Mouse (Mus musculus) forebrain, embryonic 15.5 days (tissue): Measurements from ENCODE around the gene Slc25a30. TPM values are rescaled to one million over a fixed set of nuclear protein-coding genes. Genes with fewer than 3 reads are reported as not detected.
A peak's percentile ranks its signal among the peaks of the same experiment; 100 is the strongest.

Experiments
- ATAC-seq: fragments of 200-750 bp; cut with Nextera tagmentation; replicated peaks from 2 replicates; pipeline ENCODE4 v1.8.0; 2017; ENCODE audit warnings: mild to moderate bottlenecking, moderate TSS enrichment, moderate library complexity
- H3K27ac ChIP-seq: fragments of 300-500 bp; sonication (generic); replicated peaks from 2 replicates; pipeline ENCODE4 v1.5.1; 2015; ENCODE audit warnings: mild to moderate bottlenecking, inconsistent platforms
- H3K27me3 ChIP-seq: fragments of 300-500 bp; sonication (generic); 2 replicates; pipeline ENCODE4 v1.6.1; 2015; ENCODE audit warnings: inconsistent platforms
- H3K36me3 ChIP-seq: fragments of 300-500 bp; sonication (generic); 2 replicates; pipeline ENCODE4 v1.6.1; 2015; ENCODE audit warnings: mild to moderate bottlenecking, inconsistent platforms
- H3K4me1 ChIP-seq: fragments of 300-500 bp; sonication (generic); 2 replicates; pipeline ENCODE4 v1.6.1; 2015; ENCODE audit warnings: inconsistent platforms
- H3K4me2 ChIP-seq: fragments of 300-500 bp; sonication (generic); replicated peaks from 2 replicates; pipeline ENCODE4 v1.6.1; 2015; ENCODE audit warnings: mild to moderate bottlenecking, inconsistent platforms
- H3K4me3 ChIP-seq: fragments of 300-500 bp; sonication (generic); 2 replicates; pipeline ENCODE4 v1.5.1; 2015; ENCODE audit warnings: mild to moderate bottlenecking, inconsistent platforms
- H3K9ac ChIP-seq: fragments of 300-500 bp; sonication (generic); replicated peaks from 2 replicates; pipeline ENCODE4 v1.6.1; 2015; ENCODE audit warnings: mild to moderate bottlenecking, inconsistent platforms
- H3K9me3 ChIP-seq: fragments of 300-500 bp; sonication (generic); 2 replicates; pipeline ENCODE4 v1.6.1; 2016; ENCODE audit warnings: inconsistent platforms
- WGBS: fragments of 180-500 bp; shearing (Covaris S2); methylation state at CpG from one replicate; pipeline ENCODE4 v1.1.7; 2015; ENCODE audit warnings: mixed read lengths; 5-methylcytosine and 5-hydroxymethylcytosine counted together
- polyA plus RNA-seq: library from polyadenylated mRNA; unstranded; fragments of >200 nt; fragmentation: Nextera tagmentation; extraction: Ambion mirVana; gene quantifications from 2 replicates; pipeline ENCODE4 v1.2.1, GENCODE M21; 2015

The Slc25a30 gene
- polyA plus RNA-seq, 1 experiment from 2014 or later, result 9.7 TPM

GRCm38 (mm10) chr14:75728111-75728510 lies 58.7 kb downstream of the Slc25a30 start:
- Histone ChIP-seq H3K9ac (no peak overlapping the region), H3K4me1 (no peaks in the 10 kb centered on the region), H3K27me3 (no peaks in the 10 kb centered on the region), H3K27ac (no peak overlapping the region), H3K4me2 (no peak overlapping the region), H3K4me3 (no peak overlapping the region), H3K36me3 (peaks cover 68% of the 10 kb centered on the region), H3K9me3 (no peaks in the 10 kb centered on the region)
- no peak for ATAC-seq
- 91% methylated on average over 5 of the region's 5 CpGs for WGBS

GRCm38 (mm10) chr14:75727046-75727445 lies 59.8 kb downstream of the Slc25a30 start:
- Histone ChIP-seq H3K4me1 (no peaks in the 10 kb centered on the region), H3K4me3 (no peak overlapping the region), H3K4me2 (no peak overlapping the region), H3K9ac (no peak overlapping the region), H3K27ac (no peak overlapping the region), H3K9me3 (no peaks in the 10 kb centered on the region), H3K36me3 (peaks cover 64% of the 10 kb centered on the region), H3K27me3 (no peaks in the 10 kb centered on the region)
- WGBS, result 81% methylated on average over 4 of the region's 4 CpGs
- no peak for ATAC-seq

GRCm38 (mm10) chr14:75722816-75723215 lies 64.0 kb downstream of the Slc25a30 start:
- H3K9me3 ChIP-seq, result no peaks in the 10 kb centered on the region
- H3K36me3 ChIP-seq, result peaks cover 64% of the 10 kb centered on the region
- H3K27me3 ChIP-seq, result no peaks in the 10 kb centered on the region
- no peaks in the 10 kb centered on the region for H3K4me1 ChIP-seq
- no peak overlapping the region for H3K4me3 ChIP-seq
- H3K4me2 ChIP-seq, result no peak overlapping the region
- H3K9ac ChIP-seq, result no peak overlapping the region
- ATAC-seq, result no peak
- WGBS, result 96% methylated on average over 2 of the region's 2 CpGs
- no peak overlapping the region for H3K27ac ChIP-seq

- peak; percentile 83 for ATAC-seq
- Histone ChIP-seq H3K9me3 (no peaks in the 10 kb centered on the region), H3K9ac (no peak overlapping the region), H3K4me3 (no peak overlapping the region), H3K27ac (no peak overlapping the region), H3K36me3 (peaks cover 62% of the 10 kb centered on the region), H3K4me2 (no peak overlapping the region), H3K4me1 (no peaks in the 10 kb centered on the region), H3K27me3 (no peaks in the 10 kb centered on the region)
- 56% methylated on average over 12 of the region's 12 CpGs for WGBS
Observed at GRCm38 (mm10) chr14:75721977-75722563, 64.8 kb downstream of the Slc25a30 start.

- no peak overlapping the region for H3K27ac ChIP-seq
- H3K36me3 ChIP-seq, result peaks cover 75% of the 10 kb centered on the region
- no peak for ATAC-seq
- H3K4me3 ChIP-seq, result no peak overlapping the region
- no peak overlapping the region for H3K4me2 ChIP-seq
- no peaks in the 10 kb centered on the region for H3K27me3 ChIP-seq
- no peaks in the 10 kb centered on the region for H3K9me3 ChIP-seq
- WGBS, result 93% methylated on average over 5 of the region's 5 CpGs
- no peak overlapping the region for H3K9ac ChIP-seq
- H3K4me1 ChIP-seq, result no peaks in the 10 kb centered on the region
Observed at GRCm38 (mm10) chr14:75720121-75720520, 66.7 kb downstream of the Slc25a30 start.

- H3K4me2 ChIP-seq, result no peak overlapping the region
- H3K4me3 ChIP-seq, result no peak overlapping the region
- H3K9me3 ChIP-seq, result no peaks in the 10 kb centered on the region
- no peak for ATAC-seq
- no peaks in the 10 kb centered on the region for H3K27me3 ChIP-seq
- 87% methylated on average over 4 of the region's 4 CpGs for WGBS
- no peaks in the 10 kb centered on the region for H3K4me1 ChIP-seq
- peaks cover 69% of the 10 kb centered on the region for H3K36me3 ChIP-seq
- H3K9ac ChIP-seq, result no peak overlapping the region
- no peak overlapping the region for H3K27ac ChIP-seq
Observed at GRCm38 (mm10) chr14:75716410-75716809, 70.4 kb downstream of the Slc25a30 start.

- no peaks in the 10 kb centered on the region for H3K4me1 ChIP-seq
- H3K27ac ChIP-seq, result no peak overlapping the region
- WGBS, result 69% methylated on average over 4 of the region's 4 CpGs
- H3K9me3 ChIP-seq, result no peaks in the 10 kb centered on the region
- H3K27me3 ChIP-seq, result no peaks in the 10 kb centered on the region
- no peak overlapping the region for H3K4me3 ChIP-seq
- no peak overlapping the region for H3K9ac ChIP-seq
- H3K4me2 ChIP-seq, result no peak overlapping the region
- H3K36me3 ChIP-seq, result peaks cover 60% of the 10 kb centered on the region
- ATAC-seq, result 0 out of 2 replicates have a peak, but pooled peaks have one; percentile 29
Observed at GRCm38 (mm10) chr14:75713661-75714060, 73.2 kb downstream of the Slc25a30 start.

- H3K27me3 ChIP-seq, result no peaks in the 10 kb centered on the region
- H3K9ac ChIP-seq, result no peak overlapping the region
- no peak overlapping the region for H3K4me3 ChIP-seq
- H3K27ac ChIP-seq, result 0 out of 2 replicates have a peak overlapping the region, but pooled peaks have one; percentile 12
- H3K36me3 ChIP-seq, result peaks cover 56% of the 10 kb centered on the region
- WGBS, result 74% methylated on average over 5 of the region's 5 CpGs
- ATAC-seq, result 0 out of 2 replicates have a peak, but pooled peaks have one; percentile 63
- H3K4me1 ChIP-seq, result no peaks in the 10 kb centered on the region
- H3K9me3 ChIP-seq, result no peaks in the 10 kb centered on the region
- no peak overlapping the region for H3K4me2 ChIP-seq
Observed at GRCm38 (mm10) chr14:75712687-75713086, 74.2 kb downstream of the Slc25a30 start.

GRCm38 (mm10) chr14:75711731-75712130 lies 75.1 kb downstream of the Slc25a30 start:
- no peaks in the 10 kb centered on the region for H3K9me3 ChIP-seq
- H3K4me3 ChIP-seq, result no peak overlapping the region
- H3K27ac ChIP-seq, result no peak overlapping the region
- no peaks in the 10 kb centered on the region for H3K4me1 ChIP-seq
- H3K27me3 ChIP-seq, result no peaks in the 10 kb centered on the region
- WGBS, result 98% methylated on average over 3 of the region's 3 CpGs
- no peak overlapping the region for H3K4me2 ChIP-seq
- no peak for ATAC-seq
- H3K36me3 ChIP-seq, result peaks cover 56% of the 10 kb centered on the region
- no peak overlapping the region for H3K9ac ChIP-seq

Other genes starting within 250 kb of the Slc25a30 start
- not detected in 2 replicates for gene Spert, start 193.9 kb downstream of the Slc25a30 start, polyA plus RNA-seq
- gene Erich6b, start 144.8 kb downstream of the Slc25a30 start, polyA plus RNA-seq, result not detected in 2 replicates
- 23.4 and 24.1 TPM in 2 replicates for gene Cog3, start 32.5 kb downstream of the Slc25a30 start, polyA plus RNA-seq
- gene Tpt1, start 58.1 kb upstream of the Slc25a30 start, polyA plus RNA-seq, result 868 and 874 TPM in 2 replicates
- 8.2 and 8.6 TPM in 2 replicates for gene Kctd4, start 168.0 kb upstream of the Slc25a30 start, polyA plus RNA-seq
- 47.4 and 51.7 TPM in 2 replicates for gene Gtf2f2, start 223.8 kb upstream of the Slc25a30 start, polyA plus RNA-seq